Comparison of ENCODE assay signal across 8 mouse cellular contexts in the genomic region with DNA sequence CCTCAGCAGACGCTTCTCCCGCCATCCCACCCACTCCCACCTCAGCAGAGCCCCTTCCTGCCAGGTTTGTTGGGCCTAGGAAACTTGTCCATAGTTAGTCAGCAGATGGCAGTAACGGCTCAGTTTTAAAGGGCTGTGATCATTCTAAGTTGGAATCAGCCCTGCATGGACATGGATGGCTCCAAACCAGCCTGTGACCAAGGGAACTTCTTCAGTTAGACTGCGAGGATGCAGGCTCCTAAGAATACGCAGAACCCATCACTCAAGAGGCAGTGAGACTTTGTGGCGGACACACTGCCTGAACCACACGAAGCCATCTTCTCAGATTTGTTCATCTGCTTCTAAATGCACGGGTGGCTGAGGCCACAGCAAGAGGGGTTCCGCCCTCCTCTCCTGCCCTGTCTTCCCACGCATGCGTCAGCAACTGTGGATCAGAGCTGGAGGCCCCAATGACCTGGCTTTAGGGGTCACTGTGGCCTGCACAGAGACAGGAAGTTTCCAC. TPM values are rescaled to one million over a fixed set of nuclear protein-coding genes. Genes with fewer than 3 reads are reported as not detected.
DNase-seq lines count a peak whose midpoint lies in the region; ATAC-seq lines count a peak whose summit lies in the region.

No protein-coding gene starts in this region.

- peak; percentile 92 for DNase-seq in NIH3T3 (ENCODE audit: low read depth)
- peak; percentile 69 for DNase-seq in cerebellum, adult 9-10 months
- peak; percentile 21 to 59 for DNase-seq in frontal cortex, postnatal 25 days (ENCODE audit: low spot score in 2 of 2)
- peak; percentile 43 for DNase-seq in layer of hippocampus, adult 9-11 months
- DNase-seq in ovary, postnatal 10 days (ENCODE audit: low spot score) = peak; percentile 31

- peak overlapping the region; percentile 29; the same call in 1 of the 2 replicates for H3K4me2 ChIP-seq in hindbrain, embryonic 12.5 days (replicated peaks)
- peak overlapping the region; percentile 36; the same call in 1 of the 2 replicates for H3K4me2 ChIP-seq in lung, embryonic 15.5 days

- H3K9ac ChIP-seq in hindbrain, embryonic 12.5 days = no peak overlapping the region
- H3K9ac ChIP-seq in lung, embryonic 15.5 days = no peak overlapping the region

- H3K4me3 ChIP-seq in hindbrain, embryonic 12.5 days = no peak overlapping the region
- H3K4me3 ChIP-seq in lung, embryonic 15.5 days = no peak overlapping the region

- peaks cover 3% of the 10 kb centered on the region; the same call in 1 of the 2 replicates for H3K4me1 ChIP-seq in hindbrain, embryonic 12.5 days
- H3K4me1 ChIP-seq in lung, embryonic 15.5 days = peaks cover 8% of the 10 kb centered on the region; the same call in 1 of the 2 replicates

- ATAC-seq in hindbrain, embryonic 12.5 days (ENCODE audit: low FRiP score) = peak; percentile 68
- peak; percentile 69; the same call in 1 of the 2 replicates for ATAC-seq in lung, embryonic 15.5 days (ENCODE audit: borderline replicate concordance, extremely low read depth, low FRiP score, low TSS enrichment)
- no peak for ATAC-seq in erythroid progenitor cell, adult 5-6 weeks (replicated peaks; ENCODE audit: low FRiP score, poor library complexity, severe bottlenecking)

- no peaks in the 10 kb centered on the region for H3K9me3 ChIP-seq in hindbrain, embryonic 12.5 days (replicated peaks)
- H3K9me3 ChIP-seq in lung, embryonic 15.5 days = no peaks in the 10 kb centered on the region

- H3K27me3 ChIP-seq in hindbrain, embryonic 12.5 days = no peaks in the 10 kb centered on the region
- H3K27me3 ChIP-seq in lung, embryonic 15.5 days = no peaks in the 10 kb centered on the region

- H3K36me3 ChIP-seq in hindbrain, embryonic 12.5 days = no peaks in the 10 kb centered on the region
- H3K36me3 ChIP-seq in lung, embryonic 15.5 days = no peaks in the 10 kb centered on the region

- H3K27ac ChIP-seq in hindbrain, embryonic 12.5 days = no peak overlapping the region
- 0 out of 2 replicates have a peak overlapping the region, but pooled peaks have one; percentile 29 for H3K27ac ChIP-seq in lung, embryonic 15.5 days

- 33% methylated on average over 11 of the region's 11 CpGs for WGBS in hindbrain, embryonic 12.5 days
- WGBS in lung, embryonic 15.5 days = 18% methylated on average over 11 of the region's 11 CpGs

RNA-seq across cellular contexts. Expression of a gene that starts 29.1 kb away (rescaled TPM):
- 0.35 and 0.40 TPM in 2 replicates for polyA plus RNA-seq in hindbrain, embryonic 12.5 days (2016; fragmentation: Nextera tagmentation; extraction: Ambion mirVana)
- polyA plus RNA-seq in lung, embryonic 15.5 days (2015; fragmentation: Nextera tagmentation; extraction: Ambion mirVana) = 3.8 and 4.5 TPM in 2 replicates
- not detected in 2 replicates for total RNA-seq in erythroid progenitor cell, adult 5-6 weeks (2015; ENCODE audit: low replicate concordance)
- not detected in 2 replicates for total RNA-seq in erythroid progenitor cell, adult 5-6 weeks (2017; ENCODE audit: low replicate concordance)

Comparison
In these comparisons a context has a peak if more than half of its experiments do, and no peak if none do; other contexts are left out.
1. DNase-seq: peak in every context shown above with its lines; median percentile 92 in NIH3T3; 69 in cerebellum, adult 9-10 months; 43 in layer of hippocampus, adult 9-11 months; 40 in frontal cortex, postnatal 25 days; 31 in ovary, postnatal 10 days.